Mouse (Mus musculus): ENCODE measurements at regions not wholly inside any gene's neighbourhood (a gene's known extent, or its start where the extent isn't known, plus 50 kb on each side); places are given as distances from the start of the nearest gene placed in this dataset.

GRCm38 (mm10) chr7:115310400-115311225 is 567.1 kb downstream of the Insc start:
- 41% methylated on average over 5 of the region's 5 CpGs for WGBS
- Histone ChIP-seq H3K9ac (no peak overlapping the region), H3K27me3 (peaks cover 22% of the 10 kb centered on the region), H3K4me1 (peaks cover 35% of the 10 kb centered on the region), H3K4me2 (no peak overlapping the region), H3K36me3 (no peaks in the 10 kb centered on the region), H3K4me3 (no peak overlapping the region), H3K27ac (peak overlapping the region; percentile 34), H3K9me3 (no peaks in the 10 kb centered on the region)
- peak; percentile 81 for ATAC-seq (ENCODE audit: insufficient number of reproducible peaks, insufficient read depth, low FRiP score, low TSS enrichment, low read depth)

DNA sequence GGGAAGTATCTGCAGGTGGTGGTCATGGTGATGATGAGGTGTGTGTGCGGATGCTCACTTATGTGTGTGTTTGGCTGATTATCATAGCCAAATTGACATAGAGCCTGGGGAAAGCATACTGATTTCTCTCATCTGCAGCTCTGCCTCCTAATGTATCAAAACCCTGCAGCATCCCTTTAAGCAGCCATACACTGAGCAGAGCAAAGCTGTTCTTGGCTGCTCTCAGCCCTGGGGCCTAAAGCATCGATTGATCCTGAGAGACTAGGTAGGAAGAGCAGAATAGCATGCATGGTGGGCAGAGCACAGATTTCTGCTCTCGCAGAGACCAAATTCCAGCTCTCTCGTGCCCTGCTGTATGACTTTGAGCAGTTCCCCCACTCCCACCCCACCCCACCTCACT is 576.0 kb downstream of the Insc start:
- WGBS = 63% methylated on average over 4 of the region's 4 CpGs
- no peak overlapping the region for H3K9ac ChIP-seq
- H3K4me2 ChIP-seq = no peak overlapping the region
- H3K27me3 ChIP-seq = peaks cover 14% of the 10 kb centered on the region
- H3K27ac ChIP-seq = no peak overlapping the region
- no peak for ATAC-seq (ENCODE audit: insufficient number of reproducible peaks, insufficient read depth, low FRiP score, low TSS enrichment, low read depth)
- H3K4me1 ChIP-seq = peaks cover 23% of the 10 kb centered on the region; the same call in 1 of the 2 replicates
- H3K9me3 ChIP-seq = no peaks in the 10 kb centered on the region
- no peaks in the 10 kb centered on the region for H3K36me3 ChIP-seq
- H3K4me3 ChIP-seq = no peak overlapping the region

DNA sequence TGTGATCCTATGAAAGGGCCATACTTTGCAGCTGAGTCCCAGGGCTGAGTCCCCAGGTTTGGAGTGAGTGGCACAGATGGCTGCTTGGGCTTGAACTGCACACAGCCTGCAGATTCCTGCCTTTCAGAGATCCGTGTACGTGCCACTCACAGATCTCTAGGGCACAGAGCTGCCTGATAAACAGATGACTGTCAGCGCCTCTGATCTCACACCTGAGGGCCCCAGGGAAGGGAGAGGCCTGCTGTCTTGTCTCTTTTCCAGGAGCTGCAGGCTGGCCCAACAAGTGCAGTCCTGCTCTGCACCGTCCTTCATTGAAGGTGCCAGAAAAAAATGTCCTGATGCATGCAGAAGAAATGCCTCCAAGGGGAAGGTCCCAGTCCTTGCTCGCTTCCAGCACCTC is 579.5 kb downstream of the Insc start:
- no peaks in the 10 kb centered on the region for H3K36me3 ChIP-seq
- H3K4me3 ChIP-seq = no peak overlapping the region
- peaks cover 23% of the 10 kb centered on the region; the same call in 1 of the 2 replicates for H3K4me1 ChIP-seq
- H3K27me3 ChIP-seq = peaks cover 7% of the 10 kb centered on the region; the same call in 1 of the 2 replicates
- no peak for ATAC-seq (ENCODE audit: insufficient number of reproducible peaks, insufficient read depth, low FRiP score, low TSS enrichment, low read depth)
- no peaks in the 10 kb centered on the region for H3K9me3 ChIP-seq
- H3K27ac ChIP-seq = no peak overlapping the region
- H3K4me2 ChIP-seq = no peak overlapping the region
- H3K9ac ChIP-seq = no peak overlapping the region
- WGBS = 65% methylated on average over 5 of the region's 5 CpGs

DNA sequence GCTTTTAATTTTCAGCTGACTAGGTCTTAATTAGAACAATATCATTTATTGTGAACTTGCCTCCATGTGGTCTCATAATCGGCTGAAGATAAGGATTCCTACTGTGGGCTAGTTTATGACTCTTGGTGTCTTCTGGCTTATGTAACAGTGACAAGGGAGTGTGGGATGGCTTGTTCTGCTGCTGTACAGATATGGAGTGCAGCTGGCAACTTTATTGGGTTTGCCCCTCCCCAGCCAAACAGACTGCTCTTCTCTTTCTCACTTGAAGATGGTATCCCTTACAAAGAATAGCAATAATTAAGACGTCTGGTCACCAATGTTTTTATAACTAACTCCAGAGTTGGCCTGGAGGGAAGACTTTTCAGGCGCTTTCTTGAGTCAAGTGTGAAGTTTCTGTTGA is 584.8 kb downstream of the Insc start:
- Histone ChIP-seq H3K27me3 (no peaks in the 10 kb centered on the region; the same call in 1 of the 2 replicates), H3K4me3 (no peak overlapping the region), H3K9me3 (no peaks in the 10 kb centered on the region), H3K36me3 (no peaks in the 10 kb centered on the region), H3K4me1 (peaks cover 4% of the 10 kb centered on the region; the same call in 1 of the 2 replicates), H3K4me2 (no peak overlapping the region), H3K27ac (no peak overlapping the region), H3K9ac (no peak overlapping the region)
- no peak for ATAC-seq (ENCODE audit: insufficient number of reproducible peaks, insufficient read depth, low FRiP score, low TSS enrichment, low read depth)
- WGBS = 54% methylated on average over 3 of the region's 3 CpGs

GRCm38 (mm10) chr7:115331698-115332097 is 588.2 kb downstream of the Insc start:
- H3K4me3 ChIP-seq = no peak overlapping the region
- ATAC-seq (ENCODE audit: insufficient number of reproducible peaks, insufficient read depth, low FRiP score, low TSS enrichment, low read depth) = no peak
- H3K9ac ChIP-seq = no peak overlapping the region
- H3K4me2 ChIP-seq = no peak overlapping the region
- no peaks in the 10 kb centered on the region; the same call in 1 of the 2 replicates for H3K27me3 ChIP-seq
- no peak overlapping the region for H3K27ac ChIP-seq
- H3K9me3 ChIP-seq = no peaks in the 10 kb centered on the region
- no peaks in the 10 kb centered on the region for H3K36me3 ChIP-seq
- 74% methylated on average over 1 of the region's 1 CpGs for WGBS
- H3K4me1 ChIP-seq = no peaks in the 10 kb centered on the region

DNA sequence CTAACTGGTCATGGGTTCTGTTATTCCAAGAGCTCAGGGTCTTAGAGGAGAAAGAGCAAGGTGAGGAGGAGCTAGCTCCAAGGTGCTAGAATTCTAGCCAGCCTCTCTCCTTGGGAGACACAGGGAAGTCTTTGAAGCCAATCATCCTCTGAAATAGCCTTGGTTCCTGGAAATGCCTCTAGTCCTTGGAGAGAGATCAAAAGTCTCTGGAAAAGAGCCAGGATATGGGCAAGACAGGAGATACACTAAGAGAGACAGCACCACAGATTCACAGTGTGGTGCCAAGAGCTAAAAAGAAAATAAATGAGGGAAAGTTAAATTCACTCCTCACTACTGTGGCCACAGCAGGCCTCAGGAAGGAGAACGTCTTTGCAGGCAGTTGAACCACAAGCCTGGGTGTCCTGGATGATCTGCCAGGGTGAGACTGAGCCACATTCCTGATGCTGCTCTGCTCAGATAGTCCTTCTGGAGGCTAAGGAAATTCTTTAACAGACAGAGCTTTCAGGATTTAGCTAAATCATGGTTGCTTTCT is 589.6 kb downstream of the Insc start:
- Histone ChIP-seq H3K36me3 (no peaks in the 10 kb centered on the region), H3K4me3 (no peak overlapping the region), H3K4me1 (no peaks in the 10 kb centered on the region), H3K4me2 (no peak overlapping the region), H3K9ac (no peak overlapping the region), H3K27me3 (no peaks in the 10 kb centered on the region; the same call in 1 of the 2 replicates), H3K9me3 (peaks cover 7% of the 10 kb centered on the region; the same call in 1 of the 2 replicates), H3K27ac (no peak overlapping the region)
- WGBS = 81% methylated on average over 1 of the region's 1 CpGs
- no peak for ATAC-seq (ENCODE audit: insufficient number of reproducible peaks, insufficient read depth, low FRiP score, low TSS enrichment, low read depth)

DNA sequence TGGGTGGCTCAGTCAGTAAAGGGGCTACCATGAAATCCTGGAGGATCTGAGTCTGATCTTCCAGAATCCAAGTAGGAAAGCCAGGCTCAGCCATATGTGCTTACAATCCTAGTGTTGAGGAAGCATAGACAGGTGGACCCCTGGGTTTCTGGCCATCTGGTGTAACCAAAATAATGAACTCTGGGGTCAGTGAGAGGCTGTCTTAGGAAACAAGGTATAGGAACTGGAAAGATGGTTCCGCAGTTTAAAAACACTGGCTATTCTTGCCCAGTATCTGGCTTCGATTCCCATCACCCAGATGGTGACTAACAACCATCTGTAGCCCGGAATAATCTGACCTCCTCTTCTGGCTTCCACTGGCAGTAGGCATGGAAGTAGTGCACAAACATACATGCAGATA is 591.6 kb downstream of the Insc start:
- Histone ChIP-seq H3K36me3 (no peaks in the 10 kb centered on the region), H3K27me3 (peaks cover 2% of the 10 kb centered on the region; the same call in 1 of the 2 replicates), H3K4me2 (no peak overlapping the region), H3K9me3 (peaks cover 7% of the 10 kb centered on the region; the same call in 1 of the 2 replicates), H3K4me1 (no peaks in the 10 kb centered on the region; the same call in 1 of the 2 replicates), H3K9ac (no peak overlapping the region), H3K4me3 (no peak overlapping the region), H3K27ac (no peak overlapping the region)
- no peak for ATAC-seq (ENCODE audit: insufficient number of reproducible peaks, insufficient read depth, low FRiP score, low TSS enrichment, low read depth)
- WGBS = 90% methylated on average over 3 of the region's 3 CpGs

- Histone ChIP-seq H3K27me3 (peaks cover 3% of the 10 kb centered on the region; the same call in 1 of the 2 replicates), H3K36me3 (no peaks in the 10 kb centered on the region), H3K4me2 (no peak overlapping the region), H3K9ac (no peak overlapping the region), H3K4me1 (peaks cover 22% of the 10 kb centered on the region), H3K9me3 (peaks cover 7% of the 10 kb centered on the region; the same call in 1 of the 2 replicates), H3K27ac (no peak overlapping the region), H3K4me3 (no peak overlapping the region)
- no peak for ATAC-seq (ENCODE audit: insufficient number of reproducible peaks, insufficient read depth, low FRiP score, low TSS enrichment, low read depth)
- WGBS = 69% methylated on average over 7 of the region's 7 CpGs
Observed at GRCm38 (mm10) chr7:115340155-115340554, 596.7 kb downstream of the Insc start.

DNA sequence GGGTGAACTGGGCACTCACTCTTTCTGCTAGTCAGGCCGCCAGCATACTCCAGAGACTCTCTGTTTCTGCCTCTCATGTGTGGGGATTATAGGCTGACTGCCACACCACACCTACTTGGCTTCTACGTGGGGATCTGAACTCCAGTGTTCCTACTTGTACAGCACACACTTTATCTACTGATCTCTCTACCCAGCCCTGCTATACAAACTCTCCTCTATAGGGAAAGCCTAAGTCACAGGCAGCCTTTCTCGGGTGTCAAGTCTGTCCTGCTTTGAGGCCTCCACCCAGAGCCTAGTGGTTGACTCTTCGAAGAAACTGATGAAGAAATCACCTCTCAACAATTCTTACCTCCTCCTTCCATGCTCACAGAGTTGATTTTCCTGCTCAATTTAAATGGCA is 597.5 kb downstream of the Insc start:
- H3K36me3 ChIP-seq = no peaks in the 10 kb centered on the region
- peaks cover 22% of the 10 kb centered on the region for H3K4me1 ChIP-seq
- no peak overlapping the region for H3K4me2 ChIP-seq
- WGBS = 65% methylated on average over 4 of the region's 4 CpGs
- peak overlapping the region; percentile 77; the same call in 1 of the 2 replicates for H3K27ac ChIP-seq
- H3K9me3 ChIP-seq = peaks cover 7% of the 10 kb centered on the region; the same call in 1 of the 2 replicates
- no peak overlapping the region for H3K9ac ChIP-seq
- H3K27me3 ChIP-seq = peaks cover 3% of the 10 kb centered on the region; the same call in 1 of the 2 replicates
- no peak overlapping the region for H3K4me3 ChIP-seq
- no peak for ATAC-seq (ENCODE audit: insufficient number of reproducible peaks, insufficient read depth, low FRiP score, low TSS enrichment, low read depth)

DNA sequence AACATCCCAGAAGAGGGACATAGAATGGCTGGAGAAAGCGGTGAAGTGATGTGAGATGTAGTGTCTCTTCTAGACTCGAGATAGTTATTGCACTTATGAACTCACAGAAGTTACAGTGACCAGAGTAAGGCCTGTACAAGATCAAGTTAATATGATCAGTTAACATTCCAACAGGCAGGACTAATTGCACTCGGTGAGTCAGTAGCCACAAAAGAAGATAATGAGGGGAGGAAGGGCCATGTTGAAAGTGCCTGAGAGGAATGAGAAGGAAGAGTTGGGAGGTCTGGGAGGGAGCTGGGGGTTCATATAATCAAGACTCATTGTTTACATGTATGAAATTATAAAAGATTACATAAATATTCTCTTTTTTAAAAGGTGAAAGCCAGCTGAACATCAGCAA is 602.3 kb downstream of the Insc start:
- H3K4me3 ChIP-seq = no peak overlapping the region
- H3K4me1 ChIP-seq = peaks cover 21% of the 10 kb centered on the region
- no peak overlapping the region for H3K9ac ChIP-seq
- 70% methylated on average over 3 of the region's 3 CpGs for WGBS
- ATAC-seq (ENCODE audit: insufficient number of reproducible peaks, insufficient read depth, low FRiP score, low TSS enrichment, low read depth) = no peak
- no peaks in the 10 kb centered on the region for H3K36me3 ChIP-seq
- no peak overlapping the region for H3K4me2 ChIP-seq
- no peak overlapping the region for H3K27ac ChIP-seq
- no peaks in the 10 kb centered on the region for H3K27me3 ChIP-seq
- H3K9me3 ChIP-seq = no peaks in the 10 kb centered on the region

DNA sequence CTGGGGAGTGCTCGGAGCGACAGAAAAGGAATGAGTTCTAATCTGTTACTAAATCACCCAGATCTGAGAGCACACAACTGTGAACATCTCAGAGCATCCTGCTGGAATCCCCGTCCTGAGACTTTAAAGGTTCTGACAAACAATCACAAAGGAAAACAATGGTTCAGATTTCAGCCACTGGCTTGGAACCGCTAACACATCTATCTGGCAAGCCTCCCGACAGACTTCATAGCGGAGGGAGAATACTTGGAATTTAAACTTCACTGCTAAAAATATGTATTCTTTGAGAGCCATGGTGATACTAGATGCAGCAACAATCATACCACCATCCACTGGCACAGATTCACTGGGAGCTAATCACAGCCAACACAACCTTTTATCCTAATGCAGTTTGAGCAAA is 615.2 kb downstream of the Insc start:
- no peaks in the 10 kb centered on the region for H3K27me3 ChIP-seq
- no peak overlapping the region for H3K4me3 ChIP-seq
- ATAC-seq (ENCODE audit: insufficient number of reproducible peaks, insufficient read depth, low FRiP score, low TSS enrichment, low read depth) = no peak
- no peaks in the 10 kb centered on the region for H3K4me1 ChIP-seq
- no peak overlapping the region for H3K4me2 ChIP-seq
- no peaks in the 10 kb centered on the region for H3K9me3 ChIP-seq
- 54% methylated on average over 6 of the region's 6 CpGs for WGBS
- no peaks in the 10 kb centered on the region for H3K36me3 ChIP-seq
- no peak overlapping the region for H3K27ac ChIP-seq
- H3K9ac ChIP-seq = no peak overlapping the region

DNA sequence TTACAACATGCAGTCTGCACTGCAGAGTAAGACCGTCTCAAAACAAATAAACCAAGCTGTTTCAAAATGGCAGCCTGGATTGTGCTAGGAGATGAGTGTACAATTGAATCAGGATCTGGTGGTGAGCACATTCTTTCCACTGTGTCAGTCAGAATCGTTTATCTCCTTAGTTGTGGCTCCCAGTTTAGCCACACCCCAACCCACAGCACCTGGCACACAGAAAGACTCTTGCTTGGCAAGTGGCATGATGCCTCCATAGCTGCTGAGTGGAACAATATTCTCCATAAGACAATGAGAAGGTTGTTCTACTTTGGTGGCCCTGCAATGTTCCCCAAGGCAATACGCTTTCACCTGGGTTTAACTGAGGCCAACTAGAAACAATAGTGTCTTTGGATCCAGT is 616.6 kb downstream of the Insc start:
- H3K27ac ChIP-seq = no peak overlapping the region
- no peaks in the 10 kb centered on the region; the same call in 1 of the 2 replicates for H3K27me3 ChIP-seq
- 80% methylated on average over 3 of the region's 3 CpGs for WGBS
- no peak overlapping the region for H3K4me3 ChIP-seq
- no peak overlapping the region for H3K9ac ChIP-seq
- no peak for ATAC-seq (ENCODE audit: insufficient number of reproducible peaks, insufficient read depth, low FRiP score, low TSS enrichment, low read depth)
- H3K36me3 ChIP-seq = no peaks in the 10 kb centered on the region
- H3K9me3 ChIP-seq = no peaks in the 10 kb centered on the region
- H3K4me2 ChIP-seq = no peak overlapping the region
- no peaks in the 10 kb centered on the region for H3K4me1 ChIP-seq

Data from embryonic facial prominence, embryonic 13.5 days (tissue).